Mouse (Mus musculus): Measurements from ENCODE around the gene Tmem108. TPM values are rescaled to one million over a fixed set of nuclear protein-coding genes. Genes with fewer than 3 reads are reported as not detected.

Tmem108 gene
- polyA plus RNA-seq, 1 experiment from 2014 or later, result 101 TPM

- DNase-seq (ENCODE audit: low spot score), result no peak
These were observed 67.8 kb downstream of the Tmem108 start for GRCm38 (mm10) chr9:103693826-103694225.

DNA sequence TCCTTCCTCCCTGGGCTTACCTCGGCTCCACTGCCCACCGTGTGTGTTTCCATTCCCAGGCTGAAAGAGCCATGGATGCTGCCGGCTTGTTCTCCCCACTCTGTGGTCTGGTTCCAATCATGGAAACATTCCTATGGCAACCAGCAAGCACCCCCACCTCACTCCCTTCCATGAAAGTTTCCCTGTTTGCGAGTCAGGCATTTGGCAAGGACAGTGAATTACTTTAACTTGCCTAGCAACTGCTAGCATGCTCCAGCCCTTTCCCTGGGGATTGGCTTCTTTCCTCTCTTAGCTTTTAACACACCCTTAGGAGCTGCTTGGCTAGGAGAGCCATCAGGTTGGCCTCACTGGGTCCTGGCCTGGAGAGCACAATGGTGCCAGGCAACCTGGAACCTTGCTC lies 68.9 kb downstream of the Tmem108 start:
- no peak overlapping the region for H3K4me3 ChIP-seq
- H3K36me3 ChIP-seq, result peaks cover 6% of the 10 kb centered on the region; the same call in 1 of the 2 replicates
- DNase-seq (ENCODE audit: low spot score), result no peak
- H3K9me3 ChIP-seq, result no peaks in the 10 kb centered on the region
- H3K27ac ChIP-seq, result peak overlapping the region; percentile 75
- no peaks in the 10 kb centered on the region for H3K27me3 ChIP-seq (ENCODE audit: insufficient read depth, poor library complexity, severe bottlenecking)
- peaks cover 69% of the 10 kb centered on the region for H3K4me1 ChIP-seq
- WGBS, result 42% methylated on average over 4 of the region's 4 CpGs

More at GRCm38 (mm10) chr9:103693826-103694225, 67.8 kb downstream of the Tmem108 start:
- Histone ChIP-seq H3K27me3 (ENCODE audit: insufficient read depth, poor library complexity, severe bottlenecking) (no peaks in the 10 kb centered on the region), H3K4me1 (peaks cover 58% of the 10 kb centered on the region), H3K9me3 (no peaks in the 10 kb centered on the region), H3K36me3 (peaks cover 11% of the 10 kb centered on the region), H3K27ac (0 out of 2 replicates have a peak overlapping the region, but pooled peaks have one; percentile 23), H3K4me3 (no peak overlapping the region)

DNA sequence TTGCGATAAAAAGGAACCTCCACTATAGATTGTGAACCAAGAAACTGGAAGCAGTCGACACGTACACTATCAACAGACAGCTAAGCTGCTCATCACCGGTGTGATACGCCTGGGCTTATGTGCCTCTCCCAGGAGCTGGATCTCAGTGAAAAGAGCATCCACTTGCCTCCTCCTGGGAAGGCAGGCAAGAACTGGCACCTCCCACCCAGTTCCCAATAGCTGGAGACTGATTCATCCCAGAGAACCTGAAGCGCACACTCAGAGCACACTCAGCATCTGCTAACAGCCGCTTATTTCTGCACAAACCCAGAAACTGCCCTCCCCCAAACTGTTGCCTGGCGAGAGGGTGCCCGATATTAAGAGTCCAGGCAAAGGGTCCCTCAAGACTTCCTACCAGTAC lies 69.8 kb downstream of the Tmem108 start:
- no peak overlapping the region for H3K4me3 ChIP-seq
- peaks cover 6% of the 10 kb centered on the region; the same call in 1 of the 2 replicates for H3K36me3 ChIP-seq
- WGBS, result 78% methylated on average over 9 of the region's 9 CpGs
- H3K27me3 ChIP-seq (ENCODE audit: insufficient read depth, poor library complexity, severe bottlenecking), result no peaks in the 10 kb centered on the region
- H3K9me3 ChIP-seq, result no peaks in the 10 kb centered on the region
- no peak for DNase-seq (ENCODE audit: low spot score)
- H3K4me1 ChIP-seq, result peaks cover 70% of the 10 kb centered on the region
- H3K27ac ChIP-seq, result 0 out of 2 replicates have a peak overlapping the region, but pooled peaks have one; percentile 53

DNA sequence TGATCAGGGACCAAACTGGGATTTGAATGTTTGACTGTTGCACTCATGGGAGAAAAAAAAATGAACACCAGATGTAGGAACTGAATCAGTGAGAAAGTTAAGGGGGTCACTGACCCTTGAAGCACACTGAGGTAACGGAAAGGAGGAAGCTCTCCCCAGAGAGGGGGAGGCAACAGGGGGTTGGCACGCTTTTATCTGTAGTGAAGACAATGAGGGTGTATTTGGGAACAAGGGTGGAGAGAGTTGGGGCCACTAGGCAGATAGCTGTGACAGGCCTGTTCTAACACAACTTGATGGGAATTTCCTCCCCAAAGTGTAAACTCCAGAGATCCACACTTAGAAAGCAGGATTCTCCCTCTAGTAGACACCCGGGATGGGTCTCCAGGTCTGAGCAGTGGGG lies 71.2 kb downstream of the Tmem108 start:
- Histone ChIP-seq H3K9me3 (no peaks in the 10 kb centered on the region), H3K27ac (peak overlapping the region; percentile 66; the same call in 1 of the 2 replicates), H3K36me3 (peaks cover 3% of the 10 kb centered on the region; the same call in 1 of the 2 replicates), H3K4me3 (no peak overlapping the region), H3K4me1 (peaks cover 72% of the 10 kb centered on the region), H3K27me3 (ENCODE audit: insufficient read depth, poor library complexity, severe bottlenecking) (no peaks in the 10 kb centered on the region)
- DNase-seq (ENCODE audit: low spot score), result no peak
- 36% methylated on average over 3 of the region's 3 CpGs for WGBS

DNA sequence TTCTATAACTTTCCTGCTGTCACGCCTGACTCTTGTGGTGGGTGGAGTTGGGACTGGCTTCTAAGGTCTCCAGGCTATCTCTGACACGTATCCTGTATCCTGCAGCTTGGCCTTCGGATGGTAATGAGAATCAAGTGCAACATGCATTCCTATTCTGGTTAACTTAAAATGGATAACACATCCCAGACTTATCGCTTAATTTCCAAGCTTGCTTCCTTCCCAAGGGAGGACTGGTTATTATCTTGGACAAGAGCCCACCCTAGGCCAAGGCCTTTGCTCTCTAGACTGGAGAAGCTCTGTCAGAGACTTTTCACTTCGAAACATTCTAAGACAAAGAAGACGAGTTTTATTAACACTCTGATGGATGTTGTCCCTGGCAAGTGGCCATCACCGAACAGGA lies 71.9 kb downstream of the Tmem108 start:
- peak overlapping the region; percentile 66; the same call in 1 of the 2 replicates for H3K27ac ChIP-seq
- DNase-seq (ENCODE audit: low spot score), result no peak
- 54% methylated on average over 7 of the region's 7 CpGs for WGBS

DNA sequence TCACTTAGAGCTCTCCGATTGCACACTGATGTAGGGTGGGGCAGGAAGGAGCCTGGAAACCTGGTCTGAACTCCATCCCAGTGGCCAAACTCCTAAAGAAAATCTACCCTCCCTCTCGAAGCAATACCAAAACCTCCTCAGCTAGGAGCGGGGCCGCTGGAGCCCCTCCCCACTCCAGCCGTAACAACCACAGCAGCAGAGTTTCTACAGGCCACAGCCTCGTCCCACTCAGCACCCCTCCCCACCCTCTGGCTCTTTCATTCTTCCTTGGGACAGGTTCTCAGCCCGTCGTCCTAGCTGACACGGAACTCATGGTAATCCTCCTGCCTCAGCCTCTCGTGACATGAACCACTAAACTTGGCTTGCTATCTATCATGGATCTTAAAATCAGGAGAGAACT lies 72.6 kb downstream of the Tmem108 start:
- Histone ChIP-seq H3K36me3 (peaks cover 6% of the 10 kb centered on the region; the same call in 1 of the 2 replicates), H3K4me3 (no peak overlapping the region), H3K9me3 (no peaks in the 10 kb centered on the region), H3K27ac (peak overlapping the region; percentile 66), H3K27me3 (ENCODE audit: insufficient read depth, poor library complexity, severe bottlenecking) (no peaks in the 10 kb centered on the region), H3K4me1 (peaks cover 72% of the 10 kb centered on the region)
- 66% methylated on average over 10 of the region's 10 CpGs for WGBS
- DNase-seq (ENCODE audit: low spot score), result peak; percentile 53

More for the DNA sequence above, 71.9 kb downstream of the Tmem108 start:
- Histone ChIP-seq H3K9me3 (no peaks in the 10 kb centered on the region), H3K27me3 (ENCODE audit: insufficient read depth, poor library complexity, severe bottlenecking) (no peaks in the 10 kb centered on the region), H3K4me3 (no peak overlapping the region), H3K36me3 (peaks cover 1% of the 10 kb centered on the region; the same call in 1 of the 2 replicates), H3K4me1 (peaks cover 72% of the 10 kb centered on the region)

- peak overlapping the region; percentile 79 for H3K27ac ChIP-seq
- peaks cover 68% of the 10 kb centered on the region for H3K4me1 ChIP-seq
- WGBS, result 59% methylated on average over 6 of the region's 6 CpGs
- H3K36me3 ChIP-seq, result peaks cover 6% of the 10 kb centered on the region; the same call in 1 of the 2 replicates
- no peaks in the 10 kb centered on the region for H3K27me3 ChIP-seq (ENCODE audit: insufficient read depth, poor library complexity, severe bottlenecking)
- no peak overlapping the region for H3K4me3 ChIP-seq
- no peaks in the 10 kb centered on the region for H3K9me3 ChIP-seq
- peak; percentile 25 for DNase-seq (ENCODE audit: low spot score)
These were observed 74.5 kb downstream of the Tmem108 start for GRCm38 (mm10) chr9:103687130-103687529.

- no peak for DNase-seq (ENCODE audit: low spot score)
- Histone ChIP-seq H3K9me3 (no peaks in the 10 kb centered on the region), H3K4me1 (peaks cover 67% of the 10 kb centered on the region), H3K27ac (peak overlapping the region; percentile 80), H3K27me3 (ENCODE audit: insufficient read depth, poor library complexity, severe bottlenecking) (no peaks in the 10 kb centered on the region), H3K4me3 (no peak overlapping the region), H3K36me3 (peaks cover 6% of the 10 kb centered on the region; the same call in 1 of the 2 replicates)
- 12% methylated on average over 4 of the region's 4 CpGs for WGBS
These were observed 79.8 kb downstream of the Tmem108 start for GRCm38 (mm10) chr9:103681741-103682330.

DNA sequence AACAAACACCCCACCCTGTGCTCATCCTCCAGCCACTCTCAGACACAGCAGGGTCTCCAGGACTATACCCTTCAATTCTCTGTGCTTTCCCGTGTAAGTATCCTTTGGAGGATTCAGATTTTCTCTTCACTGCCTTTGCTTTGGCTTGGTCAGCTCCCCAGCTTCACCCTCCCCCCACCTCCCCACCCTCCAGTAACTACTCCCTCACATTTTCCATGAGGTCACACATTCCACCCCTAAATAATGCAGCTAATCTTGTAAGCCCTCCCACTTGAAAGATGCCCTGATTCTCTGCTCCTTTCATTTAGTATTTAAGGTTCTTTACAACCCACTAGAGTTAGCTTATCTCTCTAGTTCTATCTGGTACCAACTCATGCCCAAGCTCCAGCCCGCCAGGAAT lies 82.4 kb downstream of the Tmem108 start:
- H3K4me1 ChIP-seq, result peaks cover 75% of the 10 kb centered on the region
- DNase-seq (ENCODE audit: low spot score), result no peak

DNA sequence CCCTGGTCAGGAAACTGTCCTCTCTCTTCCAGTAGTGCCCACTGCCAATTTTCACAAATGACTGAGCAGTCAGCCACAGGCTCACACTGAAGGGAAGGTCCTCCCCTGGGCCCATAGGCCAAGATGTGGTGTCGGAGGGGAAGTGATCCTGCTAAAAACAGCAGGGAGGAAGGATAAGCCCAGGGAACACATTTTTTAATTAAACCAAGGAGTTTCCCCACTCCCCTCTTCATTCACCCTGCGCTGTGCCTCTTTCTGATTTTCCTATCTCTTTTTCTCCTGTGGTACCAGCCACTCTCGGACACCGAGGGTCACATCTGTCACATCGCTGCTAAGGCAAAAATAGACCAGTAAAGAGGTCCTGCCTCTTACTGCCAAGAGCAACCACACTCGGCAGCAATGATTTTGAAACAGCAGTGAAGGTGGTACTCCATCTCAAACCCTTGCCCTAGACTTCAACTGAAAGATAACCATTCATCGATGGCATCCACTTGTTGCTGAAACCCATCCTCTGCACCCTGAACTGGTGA lies 83.0 kb downstream of the Tmem108 start:
- Histone ChIP-seq H3K9me3 (no peaks in the 10 kb centered on the region), H3K27me3 (ENCODE audit: insufficient read depth, poor library complexity, severe bottlenecking) (no peaks in the 10 kb centered on the region), H3K4me3 (peak overlapping the region; percentile 35), H3K36me3 (peaks cover 5% of the 10 kb centered on the region; the same call in 1 of the 2 replicates), H3K27ac (peak overlapping the region; percentile 92), H3K4me1 (peaks cover 72% of the 10 kb centered on the region)
- 22% methylated on average over 7 of the region's 7 CpGs for WGBS
- no peak for DNase-seq (ENCODE audit: low spot score)

More for the DNA sequence above, 82.4 kb downstream of the Tmem108 start:
- H3K27ac ChIP-seq, result peak overlapping the region; percentile 92
- H3K4me3 ChIP-seq, result peak overlapping the region; percentile 35
- H3K9me3 ChIP-seq, result no peaks in the 10 kb centered on the region
- H3K36me3 ChIP-seq, result no peaks in the 10 kb centered on the region
- WGBS, result 6% methylated on average over 2 of the region's 2 CpGs
- H3K27me3 ChIP-seq (ENCODE audit: insufficient read depth, poor library complexity, severe bottlenecking), result no peaks in the 10 kb centered on the region

DNA sequence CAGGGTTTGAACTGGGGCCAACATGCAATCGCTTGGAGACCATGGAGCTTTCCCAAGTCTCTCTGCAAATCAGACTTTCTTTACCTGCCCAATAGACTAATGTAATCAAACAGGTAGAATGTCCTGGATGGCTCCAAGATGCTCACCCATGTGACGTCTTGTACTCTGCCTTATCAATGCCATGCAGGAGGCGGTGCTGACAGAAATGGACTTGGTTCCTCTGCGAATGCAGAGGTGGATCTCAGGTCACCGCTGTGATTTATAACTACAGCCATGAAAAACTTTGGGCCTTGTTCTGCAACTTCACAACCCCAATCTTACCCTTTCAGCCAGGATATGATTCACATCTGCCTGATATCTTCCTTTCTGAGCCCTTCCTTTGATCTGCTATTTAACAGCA lies 83.8 kb downstream of the Tmem108 start:
- no peak for DNase-seq (ENCODE audit: low spot score)
- peak overlapping the region; percentile 92 for H3K27ac ChIP-seq
- WGBS, result 68% methylated on average over 5 of the region's 5 CpGs

DNA sequence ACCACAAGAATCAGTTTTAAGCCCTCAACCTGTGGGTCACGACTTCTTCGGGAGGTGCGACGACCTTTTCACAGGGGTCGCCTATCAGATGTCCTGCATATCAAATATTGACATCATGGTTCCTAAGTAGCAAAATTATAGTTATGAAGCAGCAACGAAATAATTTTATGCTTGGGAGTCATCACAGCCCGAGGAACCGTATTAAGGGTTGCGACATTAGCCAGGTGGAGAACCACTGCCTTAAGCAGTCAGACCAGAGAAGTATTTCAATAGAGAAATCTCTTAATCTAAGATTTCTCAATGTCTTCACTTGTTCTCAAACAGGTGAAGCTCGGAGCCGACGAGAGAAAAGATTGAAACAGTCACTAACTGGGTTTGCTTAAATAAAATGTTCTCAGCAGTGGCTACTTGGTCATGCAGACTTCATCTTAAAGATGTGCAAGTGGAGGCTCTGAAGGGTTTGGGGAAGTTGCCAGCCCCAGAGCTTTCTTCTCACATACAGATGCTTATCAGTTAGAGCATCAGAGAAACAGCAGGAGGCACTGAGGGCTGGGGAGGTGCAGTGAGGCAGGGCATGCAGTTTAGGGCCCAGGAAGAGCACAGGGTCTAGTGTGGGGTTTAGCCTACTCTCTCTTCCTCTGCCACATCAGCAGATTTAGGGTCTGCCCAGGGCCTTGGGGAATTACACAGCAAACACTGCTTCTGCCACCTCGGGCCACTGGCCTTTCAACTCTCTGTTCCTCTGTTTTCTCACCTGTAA lies 85.7 kb downstream of the Tmem108 start:
- H3K4me3 ChIP-seq, result no peak overlapping the region
- H3K9me3 ChIP-seq, result no peaks in the 10 kb centered on the region
- no peaks in the 10 kb centered on the region for H3K27me3 ChIP-seq (ENCODE audit: insufficient read depth, poor library complexity, severe bottlenecking)
- H3K36me3 ChIP-seq, result peaks cover 14% of the 10 kb centered on the region; the same call in 1 of the 2 replicates
- peaks cover 50% of the 10 kb centered on the region for H3K4me1 ChIP-seq
- no peak for DNase-seq (ENCODE audit: low spot score)
- WGBS, result 85% methylated on average over 13 of the region's 13 CpGs
- peak overlapping the region; percentile 92 for H3K27ac ChIP-seq

More for the DNA sequence above, 83.8 kb downstream of the Tmem108 start:
- Histone ChIP-seq H3K9me3 (no peaks in the 10 kb centered on the region), H3K27me3 (ENCODE audit: insufficient read depth, poor library complexity, severe bottlenecking) (no peaks in the 10 kb centered on the region), H3K4me1 (peaks cover 69% of the 10 kb centered on the region), H3K4me3 (no peak overlapping the region), H3K36me3 (peaks cover 7% of the 10 kb centered on the region; the same call in 1 of the 2 replicates)

- Histone ChIP-seq H3K9me3 (no peaks in the 10 kb centered on the region), H3K27me3 (ENCODE audit: insufficient read depth, poor library complexity, severe bottlenecking) (no peaks in the 10 kb centered on the region), H3K4me3 (no peak overlapping the region), H3K27ac (no peak overlapping the region), H3K4me1 (peaks cover 34% of the 10 kb centered on the region), H3K36me3 (peaks cover 18% of the 10 kb centered on the region; the same call in 1 of the 2 replicates)
- no peak for DNase-seq (ENCODE audit: low spot score)
- WGBS, result 89% methylated on average over 4 of the region's 4 CpGs
These were observed 88.8 kb downstream of the Tmem108 start for GRCm38 (mm10) chr9:103672881-103673280.
